Mouse (Mus musculus): Measurements from ENCODE around the gene Entpd1.

Entpd1 gene

DNA sequence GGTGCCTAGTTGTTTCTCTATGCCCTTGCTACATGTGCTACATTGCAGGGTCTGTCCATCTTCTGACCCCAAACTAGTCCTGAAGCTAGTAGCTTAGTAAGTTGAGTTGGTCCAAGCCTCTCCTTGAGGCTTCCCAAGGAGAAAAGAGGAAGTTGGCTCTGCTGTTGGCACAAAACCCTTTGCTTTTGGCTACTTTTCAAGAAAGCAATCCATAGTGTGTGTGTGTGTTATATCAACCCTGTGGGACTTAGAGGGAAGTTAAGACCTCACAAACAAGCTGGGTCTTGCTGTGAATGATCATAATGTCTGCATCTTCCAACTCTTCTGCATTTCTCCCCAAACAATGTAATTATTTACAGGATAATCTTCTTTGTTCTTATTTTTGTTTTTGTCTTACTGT lies 16.8 kb downstream of the Entpd1 start:
- DNase-seq (ENCODE audit: low read depth), result no peak

DNA sequence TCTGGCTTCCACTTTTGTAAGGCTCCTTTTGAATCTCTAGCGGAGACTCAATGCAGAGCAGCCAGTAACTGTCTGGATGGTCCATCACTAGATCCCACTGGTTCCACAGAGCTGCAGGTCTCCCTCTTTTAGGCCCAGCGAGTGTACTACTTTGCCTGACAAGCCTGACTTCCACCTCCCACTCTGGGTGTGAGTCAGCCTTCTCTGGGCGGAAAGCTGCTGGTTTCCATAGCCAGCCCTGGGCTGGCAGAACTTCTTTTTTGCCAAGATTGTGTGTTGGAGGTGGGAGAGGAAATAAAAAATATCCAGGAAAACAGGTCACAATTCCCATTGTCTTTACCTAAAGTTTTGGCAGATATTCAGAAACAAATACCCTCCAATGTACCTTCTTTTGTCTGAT lies 17.9 kb downstream of the Entpd1 start:
- no peak for DNase-seq (ENCODE audit: low read depth)

DNA sequence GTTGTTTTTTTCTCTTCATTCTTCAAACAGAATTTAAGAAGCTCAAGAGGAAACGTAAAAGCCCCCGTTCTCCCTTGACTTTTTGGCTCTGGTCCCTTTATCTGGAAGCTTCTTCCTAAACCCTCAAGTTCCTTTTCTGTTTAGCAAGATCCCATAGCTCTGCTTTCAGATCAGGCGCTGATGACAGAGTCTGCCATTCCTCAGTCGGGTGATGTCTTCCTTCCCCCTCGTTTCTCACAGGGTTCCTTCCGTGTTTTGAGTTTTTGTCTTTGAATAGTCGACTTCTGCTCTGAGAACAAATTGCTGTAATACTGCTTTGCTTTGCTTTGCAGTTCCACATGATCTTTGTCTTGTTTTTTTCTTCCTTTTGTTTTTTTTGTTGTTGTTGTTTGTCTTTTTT lies 18.4 kb downstream of the Entpd1 start:
- DNase-seq (ENCODE audit: low read depth), result no peak

DNA sequence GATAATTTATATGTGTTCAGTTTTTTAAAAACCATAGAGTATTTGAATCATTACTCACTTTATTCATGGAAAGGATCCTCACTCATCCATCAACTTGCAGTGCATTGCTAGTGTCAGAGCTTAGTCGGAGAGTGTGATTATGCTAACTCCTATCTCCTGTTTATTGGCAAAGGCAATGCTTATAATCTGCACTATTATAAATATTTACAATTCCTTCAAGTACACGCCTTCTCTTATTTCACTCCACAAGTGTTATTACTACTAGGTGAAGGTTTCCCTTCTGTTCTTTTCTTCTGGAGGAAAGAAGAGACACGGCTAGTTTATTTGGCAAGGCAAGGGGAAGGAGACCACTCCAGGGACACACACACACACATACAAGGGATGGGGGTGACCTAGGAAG lies 20.0 kb downstream of the Entpd1 start:
- DNase-seq (ENCODE audit: low read depth), result no peak

DNA sequence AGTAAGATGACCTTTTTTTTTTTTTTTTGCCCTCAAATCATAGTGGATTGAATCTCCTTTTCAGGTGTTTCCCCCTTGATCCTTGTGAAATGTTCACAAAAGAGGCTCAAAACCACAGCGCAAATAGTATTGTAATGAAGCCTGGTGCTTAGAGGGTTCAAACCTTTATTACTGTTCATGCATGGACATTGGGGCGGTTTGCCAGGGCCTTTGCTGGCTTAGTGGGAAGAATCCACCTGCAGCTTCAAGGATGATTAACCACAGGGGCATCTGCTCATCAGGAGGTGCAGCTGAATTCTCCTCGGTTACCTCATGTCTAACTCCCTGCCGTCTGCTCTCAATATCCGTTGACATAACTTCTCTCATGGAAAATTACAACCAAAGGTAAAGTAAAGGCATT lies 20.5 kb downstream of the Entpd1 start:
- DNase-seq (ENCODE audit: low read depth), result no peak

DNA sequence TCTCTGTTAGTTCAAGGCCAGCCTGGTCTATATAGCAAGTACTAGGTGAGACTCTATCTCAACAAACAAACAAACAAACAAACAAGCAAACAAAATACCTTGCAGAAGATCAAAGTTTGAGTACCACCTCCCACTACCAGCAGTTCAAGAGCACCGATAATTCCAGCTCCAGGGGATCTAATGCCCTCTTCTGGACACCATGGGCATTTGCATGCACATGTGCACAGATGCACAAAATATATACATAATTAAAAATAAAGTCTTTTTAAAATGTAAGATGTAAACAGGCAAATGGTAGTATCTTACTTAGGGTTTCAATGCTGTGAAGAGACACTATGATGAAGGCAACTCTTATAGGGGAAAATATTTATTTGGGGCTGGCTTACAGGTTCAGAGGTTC lies 21.0 kb downstream of the Entpd1 start:
- no peak for DNase-seq (ENCODE audit: low read depth)

DNA sequence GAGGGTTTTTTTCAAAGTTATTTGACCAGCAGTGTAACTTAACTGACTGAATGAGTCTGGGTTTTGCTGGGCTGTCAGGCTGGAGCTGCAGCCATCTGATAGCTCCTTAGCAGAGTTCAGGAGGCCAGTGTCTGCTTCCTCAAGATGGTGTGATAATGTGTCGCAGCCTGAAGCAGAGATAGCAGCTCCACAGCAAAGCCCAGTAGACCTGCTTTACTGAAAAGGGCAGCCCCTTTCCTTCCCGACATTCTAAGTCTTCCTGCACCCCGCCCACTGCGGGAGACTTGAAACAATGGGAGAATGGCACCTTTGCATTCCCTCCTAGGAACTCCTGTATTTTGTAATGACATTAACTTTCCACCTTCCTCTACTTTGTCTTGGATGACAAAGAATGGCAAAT lies 24.9 kb downstream of the Entpd1 start:
- no peak for DNase-seq (ENCODE audit: low read depth)

DNA sequence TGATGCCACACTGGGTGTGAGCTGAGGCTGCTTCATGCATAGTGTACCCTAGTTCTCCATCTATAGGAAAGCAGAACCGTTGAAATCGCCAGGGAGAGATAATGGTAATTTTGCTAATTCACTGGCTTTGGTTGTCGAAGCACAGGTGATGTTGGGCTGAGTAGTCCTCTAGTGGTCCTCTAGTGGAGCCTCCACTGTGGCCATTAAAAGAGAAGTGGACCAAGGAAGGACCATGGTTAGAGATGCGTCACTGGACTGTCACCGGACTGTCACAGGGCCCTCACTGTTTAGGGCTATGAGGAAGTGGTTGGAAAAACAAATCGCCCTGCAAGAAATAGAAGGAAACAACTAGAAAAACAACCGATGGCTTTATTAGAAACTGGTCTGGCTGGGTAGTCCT lies 25.4 kb downstream of the Entpd1 start:
- no peak for DNase-seq (ENCODE audit: low read depth)

DNA sequence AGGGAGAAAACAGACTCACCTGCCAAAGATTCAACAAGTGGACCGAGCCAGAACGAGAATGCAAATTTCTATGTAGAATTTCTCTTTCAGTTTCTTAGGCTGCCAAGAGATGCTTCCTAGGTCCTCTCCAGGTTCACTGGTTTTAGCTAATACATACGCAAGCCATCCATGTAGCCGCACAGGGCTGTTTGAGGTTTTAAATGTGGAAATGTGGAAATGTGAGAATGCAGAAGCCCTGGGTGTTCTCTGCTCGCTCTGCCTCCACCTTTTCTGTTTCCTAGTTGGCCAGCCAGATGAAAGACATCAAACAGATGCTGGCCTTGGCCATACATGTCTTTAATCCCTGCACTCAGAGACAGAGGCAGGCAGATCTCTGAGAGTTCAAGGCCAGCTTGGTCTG lies 26.4 kb downstream of the Entpd1 start:
- DNase-seq (ENCODE audit: low read depth), result no peak

DNA sequence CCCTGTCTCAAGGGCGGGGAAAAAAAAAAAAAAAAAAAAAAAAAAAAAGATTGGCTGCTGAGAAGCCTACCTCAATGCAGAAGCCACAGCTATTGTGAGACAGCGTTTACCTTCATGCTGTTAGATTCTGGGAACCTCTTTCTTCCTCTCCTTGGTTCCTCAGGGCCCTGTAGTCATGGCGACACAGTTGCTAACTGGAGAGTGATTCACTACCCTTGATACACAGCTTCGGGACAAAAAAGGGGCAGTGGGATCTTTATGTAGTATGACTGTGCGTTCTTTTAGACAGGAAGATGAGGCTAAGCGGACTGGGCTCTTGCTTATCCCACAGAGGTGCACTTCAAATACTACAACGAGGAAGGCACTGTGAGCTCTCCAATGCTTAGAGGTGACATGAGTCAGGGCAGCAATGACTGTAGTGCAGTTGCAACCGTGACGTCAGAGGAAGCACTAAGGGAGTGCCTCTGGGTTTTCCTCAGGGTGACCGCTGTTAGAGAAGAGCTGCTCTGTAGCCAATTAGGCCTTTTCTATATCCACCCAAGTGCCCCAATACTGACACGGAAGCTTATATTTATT lies 27.7 kb downstream of the Entpd1 start:
- peak; percentile 29 for DNase-seq (ENCODE audit: low read depth)

DNA sequence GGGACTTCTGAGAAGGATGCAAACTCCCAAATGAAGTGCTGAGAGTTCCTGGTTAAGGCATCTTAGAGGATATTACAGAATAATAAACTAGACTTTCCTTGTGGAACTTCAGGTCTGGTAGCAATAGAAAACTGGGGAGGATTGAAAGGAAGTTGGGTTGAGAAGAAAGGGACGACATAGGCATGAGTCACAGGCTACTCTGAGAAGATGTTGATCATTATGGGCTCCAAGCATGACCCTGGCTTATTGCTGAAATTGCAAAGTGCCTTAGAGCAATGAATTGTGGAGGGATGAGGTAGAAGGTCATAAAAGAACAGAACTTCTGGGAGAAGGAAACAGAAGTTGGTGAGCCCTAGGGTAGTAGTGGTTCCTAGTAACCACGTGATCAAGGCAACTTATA lies 28.6 kb downstream of the Entpd1 start:
- no peak for DNase-seq (ENCODE audit: low read depth)

DNA sequence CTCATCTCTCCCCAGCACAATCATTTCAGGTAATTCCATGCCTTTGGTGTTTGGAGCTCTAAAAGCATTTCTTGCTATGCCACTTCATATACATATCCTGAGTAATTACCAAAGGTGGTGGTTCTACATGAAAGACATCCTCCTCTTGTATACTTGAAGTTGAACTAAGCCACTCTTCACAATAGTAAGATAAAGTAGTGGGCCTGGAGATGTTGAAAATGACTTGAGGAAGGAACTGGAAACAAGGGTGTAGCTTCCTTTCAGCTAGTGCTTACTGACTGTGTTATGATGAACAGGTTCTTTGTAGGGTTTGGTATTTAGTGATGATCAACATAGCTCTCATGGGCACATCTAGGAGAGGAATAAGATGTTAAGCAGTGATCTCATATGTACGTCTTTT lies 31.7 kb downstream of the Entpd1 start:
- no peak for DNase-seq (ENCODE audit: low read depth)

DNA sequence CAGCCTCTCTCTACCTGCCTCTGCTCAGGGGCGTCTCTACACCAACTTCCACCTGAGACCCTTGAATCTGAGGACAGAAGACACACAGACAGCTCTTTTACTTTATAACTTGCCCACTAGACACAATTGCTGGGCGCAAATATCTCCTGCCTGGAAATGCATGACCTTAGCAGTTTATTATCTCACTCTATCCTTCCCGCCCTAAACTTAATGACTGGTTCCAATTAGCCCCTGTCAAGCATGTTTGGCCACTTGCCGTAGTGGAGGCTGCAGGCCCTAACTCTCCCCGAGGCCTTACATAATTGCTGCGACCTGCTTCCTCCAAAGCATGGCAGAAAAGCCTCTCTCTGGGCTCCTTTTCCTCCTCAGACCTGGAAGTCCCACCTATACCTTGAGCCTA lies 34.2 kb downstream of the Entpd1 start:
- no peak for DNase-seq (ENCODE audit: low read depth)

DNA sequence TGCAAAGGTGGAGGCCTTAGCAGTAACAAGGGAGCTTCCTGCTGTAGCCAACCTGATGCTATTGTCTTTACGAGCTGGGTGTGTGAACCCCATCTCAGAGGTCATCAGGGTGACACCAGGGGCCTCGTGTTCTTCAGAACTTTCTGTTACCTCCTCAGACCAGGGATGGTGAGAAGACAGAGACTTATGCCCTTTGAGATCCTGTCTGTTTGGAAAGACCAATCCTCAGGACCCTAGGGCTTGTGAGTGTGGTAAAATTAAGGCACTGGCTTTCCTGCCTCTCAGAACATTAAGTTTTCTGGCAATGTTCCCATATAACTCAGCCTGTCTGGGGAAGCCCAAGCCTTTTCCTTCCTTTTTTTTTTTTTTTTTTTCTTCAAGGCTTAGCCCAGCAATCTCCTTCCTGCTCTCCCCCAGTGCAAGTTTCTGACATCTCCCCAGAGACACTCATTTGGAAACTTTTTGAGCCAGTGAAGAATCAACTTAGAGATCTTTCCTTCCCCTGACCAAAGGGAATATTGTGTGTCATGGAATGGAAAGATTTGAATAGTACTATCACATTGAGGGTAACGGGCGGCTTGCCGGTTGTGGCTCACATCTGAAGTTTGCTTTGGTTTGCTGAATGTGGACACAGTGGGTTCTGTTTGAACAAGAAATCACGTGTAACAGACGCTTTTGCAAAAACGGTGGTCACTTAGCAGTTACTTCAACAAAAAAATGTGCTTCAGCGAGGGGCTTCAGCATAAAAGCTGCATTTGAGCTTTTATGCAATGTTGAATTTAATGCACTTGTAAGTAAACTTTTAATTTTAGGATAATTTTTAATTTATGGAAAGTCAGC lies 35.4 kb downstream of the Entpd1 start:
- no peak for DNase-seq (ENCODE audit: low read depth)

DNA sequence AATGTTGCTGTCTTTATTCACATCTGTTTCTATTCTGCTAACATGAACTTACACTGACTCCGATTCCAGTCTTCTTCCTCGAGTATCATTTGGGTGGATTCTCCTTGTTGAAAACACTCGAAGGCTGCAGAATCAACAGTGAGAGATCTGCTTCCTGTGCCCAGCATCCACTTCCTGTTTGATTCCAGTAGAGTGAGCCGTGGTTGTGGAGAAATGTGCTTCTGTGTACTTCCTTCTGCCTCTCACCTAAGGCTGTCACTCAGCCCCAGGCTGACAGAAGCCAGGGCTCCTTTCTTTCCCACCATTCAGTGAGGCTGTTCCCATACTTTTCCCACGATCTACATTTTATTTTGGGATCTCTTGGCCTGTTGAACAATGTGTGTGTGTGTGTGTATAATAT lies 37.9 kb downstream of the Entpd1 start:
- DNase-seq (ENCODE audit: low read depth), result peak; percentile 15

DNA sequence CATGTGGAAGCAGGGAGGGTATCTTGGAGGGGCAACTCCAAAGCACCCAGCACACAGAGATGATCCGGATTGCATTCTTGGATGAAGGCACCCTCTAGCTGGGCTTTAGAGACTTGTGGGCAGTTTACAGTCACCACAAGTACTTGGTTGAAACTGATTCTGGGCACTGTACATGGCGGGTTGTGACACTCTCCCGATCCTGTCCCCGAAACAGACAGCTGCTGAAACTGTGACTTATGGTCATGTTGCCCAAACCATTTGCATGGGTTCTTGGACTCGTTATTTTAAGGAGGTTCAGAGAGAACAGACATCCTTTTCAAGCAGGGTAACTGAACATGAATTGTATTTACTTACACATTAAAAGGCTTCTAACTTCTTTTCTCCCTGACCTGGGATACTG lies 44.0 kb downstream of the Entpd1 start:
- DNase-seq (ENCODE audit: low read depth), result no peak

DNA sequence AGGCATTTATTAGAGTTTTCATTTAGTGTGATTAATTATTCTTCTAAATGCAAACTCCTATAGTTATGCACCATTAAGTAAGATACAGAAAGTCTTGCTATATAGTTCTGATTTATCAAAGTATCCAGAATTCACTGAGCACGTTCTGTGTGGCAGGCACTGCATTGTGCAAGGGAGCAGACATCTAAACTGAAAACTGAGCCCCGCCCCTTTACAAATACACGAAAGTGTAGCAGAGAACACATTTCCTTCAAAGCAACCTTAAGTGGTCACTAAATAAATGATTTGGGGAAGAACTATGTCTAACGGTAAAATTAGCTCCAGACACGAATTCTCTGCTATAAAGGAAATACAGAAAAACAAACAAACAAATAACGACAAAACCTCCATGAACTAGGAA lies 46.1 kb downstream of the Entpd1 start:
- no peak for DNase-seq (ENCODE audit: low read depth)

DNA sequence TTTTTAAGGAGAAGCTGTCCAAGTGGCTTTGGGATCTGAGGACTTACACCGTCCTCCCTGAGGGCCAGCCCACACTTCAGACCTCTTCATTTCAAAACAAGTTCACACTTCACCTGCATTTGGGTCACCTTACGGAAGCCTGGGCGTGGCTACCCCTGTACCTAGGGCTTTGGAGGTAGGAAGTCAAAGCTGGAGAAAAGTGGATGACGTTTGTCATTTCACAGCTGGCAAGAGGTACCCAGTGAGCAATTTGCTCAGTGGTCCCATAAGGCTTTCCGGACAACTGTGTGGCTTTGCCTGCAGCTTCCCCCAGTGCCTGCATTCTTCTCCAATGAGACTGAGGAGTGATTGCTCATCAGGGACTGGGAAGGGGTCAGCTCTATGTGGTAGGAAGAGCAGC lies 46.8 kb downstream of the Entpd1 start:
- DNase-seq (ENCODE audit: low read depth), result no peak

DNA sequence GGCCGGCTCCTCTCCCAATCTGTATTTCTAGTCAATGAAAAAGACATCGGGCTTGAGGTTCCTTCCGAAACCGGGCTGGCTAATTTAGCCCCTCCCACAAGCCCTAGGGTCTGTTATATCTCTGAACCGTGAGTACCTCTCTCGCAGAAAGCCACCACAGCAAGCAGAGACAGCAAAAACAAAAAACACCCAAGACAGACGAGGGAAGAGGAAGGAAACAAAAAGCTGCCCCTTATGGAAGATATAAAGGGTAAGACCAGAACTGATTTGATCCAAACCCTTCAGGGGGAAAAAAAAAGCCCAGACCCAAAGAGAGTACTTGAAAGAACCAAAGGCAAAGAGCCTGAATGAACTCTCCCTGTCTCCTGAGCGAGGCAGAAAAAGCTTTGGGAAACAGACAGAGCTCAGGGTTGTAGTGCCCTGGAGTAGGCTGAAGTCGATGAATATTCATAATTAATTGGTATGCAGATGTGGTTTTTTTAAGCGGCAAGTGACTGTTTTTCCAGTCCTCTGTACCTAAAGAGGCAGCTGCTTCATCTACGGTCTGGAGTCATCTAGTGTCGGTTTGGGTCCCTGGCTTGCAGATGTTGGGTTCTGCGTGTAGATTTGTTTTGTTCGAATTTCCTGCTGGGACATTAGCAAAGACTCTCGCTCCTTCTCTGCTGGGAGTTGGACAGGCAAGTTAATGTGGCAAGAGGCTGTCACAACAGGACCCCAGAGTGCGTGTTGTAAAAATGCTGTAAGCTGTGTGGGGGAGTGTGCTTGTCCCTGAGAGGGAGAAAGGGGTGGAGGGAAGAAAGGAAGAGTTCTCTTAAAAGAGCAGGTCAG lies 47.7 kb downstream of the Entpd1 start:
- peak; percentile 47 for DNase-seq (ENCODE audit: low read depth)

DNA sequence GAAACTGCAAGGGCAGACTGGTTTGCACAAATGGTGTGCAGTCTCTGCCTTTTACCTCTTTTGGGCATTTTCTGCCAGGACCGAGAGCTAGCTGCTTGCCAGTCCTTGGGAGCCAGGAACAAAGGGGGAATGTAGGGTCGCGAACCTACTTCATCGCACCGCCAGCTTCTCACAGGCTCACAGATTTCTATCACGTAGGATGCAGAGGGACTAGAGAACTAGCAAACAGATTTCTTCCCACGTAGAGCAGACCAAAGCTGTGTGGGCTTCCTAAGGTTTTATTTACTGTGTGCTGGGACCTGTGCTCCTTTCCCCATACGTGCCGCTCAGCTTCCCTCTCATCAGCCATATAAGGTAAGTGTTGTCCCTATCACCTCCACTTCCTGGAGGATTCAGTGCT lies 48.3 kb downstream of the Entpd1 start:
- no peak for DNase-seq (ENCODE audit: low read depth)

DNA sequence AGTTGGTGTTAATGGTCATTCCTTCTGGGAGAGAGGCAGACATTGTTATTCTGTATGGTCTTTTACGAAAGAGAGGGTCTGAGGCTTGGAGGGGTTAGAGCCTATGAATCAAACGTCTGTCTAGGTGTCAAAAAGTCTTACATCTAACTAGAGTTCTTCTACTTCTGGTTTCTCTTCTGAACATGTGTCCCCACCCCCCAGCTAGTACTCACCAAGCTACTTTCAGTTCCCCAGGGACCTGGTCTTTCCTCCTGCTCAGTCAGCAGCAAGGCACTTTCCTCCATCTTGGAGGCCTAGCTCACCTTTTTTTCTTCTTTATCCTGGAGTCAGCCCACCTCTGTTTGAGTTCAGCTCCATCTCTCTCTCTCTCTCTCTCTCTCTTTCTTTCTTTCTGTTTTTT lies 48.9 kb downstream of the Entpd1 start:
- DNase-seq (ENCODE audit: low read depth), result peak; percentile 35

DNA sequence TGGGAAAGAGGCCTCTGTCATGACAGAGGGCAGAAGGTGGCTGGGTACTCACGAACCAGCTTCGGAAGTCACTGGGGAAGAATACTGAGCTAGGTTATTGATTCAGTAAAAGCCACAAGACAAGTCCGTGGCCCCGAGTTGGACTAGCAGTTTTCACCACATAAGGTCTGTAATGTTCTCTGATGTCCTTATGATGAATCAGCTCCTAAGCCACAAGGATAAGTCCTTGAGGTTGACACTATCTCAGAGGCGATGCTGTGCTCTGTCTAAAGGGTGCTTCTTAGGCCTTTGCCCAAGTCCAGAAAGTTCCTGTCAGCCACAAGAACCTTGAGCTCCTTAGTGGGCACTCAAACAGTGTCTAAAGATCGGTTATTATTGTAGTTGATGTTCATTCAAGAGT lies 49.7 kb downstream of the Entpd1 start:
- DNase-seq (ENCODE audit: low read depth), result no peak

DNA sequence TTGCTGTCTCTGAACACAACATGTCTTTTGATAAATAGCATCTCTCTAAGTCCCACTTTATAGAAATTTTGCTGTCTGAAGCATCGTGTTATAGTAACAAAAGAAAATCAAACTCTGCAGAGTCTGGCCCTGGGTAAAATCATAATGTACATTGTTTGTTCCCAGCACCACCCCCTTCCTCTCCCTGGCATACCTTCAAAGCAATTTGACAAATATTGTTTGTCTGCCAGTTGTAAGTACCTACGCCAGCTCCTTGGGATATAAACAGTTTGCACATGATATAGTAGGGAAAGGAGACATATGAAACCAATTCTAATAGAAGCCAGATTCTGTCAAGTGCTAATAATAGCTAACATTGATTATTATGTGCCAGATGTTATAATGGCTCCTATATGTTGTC lies 50.6 kb downstream of the Entpd1 start:
- no peak for DNase-seq (ENCODE audit: low read depth)
